Mouse (Mus musculus) midbrain, embryonic 14.5 days (tissue): ENCODE results near the gene Gm42417. TPM values are rescaled to one million over a fixed set of nuclear protein-coding genes. Genes with fewer than 3 reads are reported as not detected.
"Not testable (repeated sequence)": the region's sequence is repeated elsewhere in the genome, so short reads cannot be mapped to it uniquely, and the experiment has no call there.

Experiments used
- ATAC-seq: fragments of 200-750 bp; cut with Nextera tagmentation; 2 replicates; pipeline ENCODE4 v1.8.0; 2017; ENCODE audit warnings: moderate number of reproducible peaks, moderate library complexity; ENCODE audit not compliant: low FRiP score, low TSS enrichment
- DNase-seq: peaks from one replicate; pipeline ENCODE4 v3.0.0-alpha.2; 2015
- H3K27ac ChIP-seq: fragments of 300-500 bp; sonication (generic); replicated peaks from 2 replicates; pipeline ENCODE4 v1.5.1; 2014; ENCODE audit warnings: mild to moderate bottlenecking, low read depth, low read length, moderate library complexity
- H3K27me3 ChIP-seq: fragments of 300-500 bp; sonication (generic); 2 replicates; pipeline ENCODE4 v1.6.1; 2014; ENCODE audit warnings: low read length, control low read depth, mixed read lengths; ENCODE audit not compliant: control insufficient read depth, insufficient read depth
- H3K36me3 ChIP-seq: fragments of 300-500 bp; sonication (generic); 2 replicates; pipeline ENCODE4 v1.6.1; 2014; ENCODE audit warnings: low read length, control low read depth; ENCODE audit not compliant: control insufficient read depth, insufficient read depth
- H3K4me1 ChIP-seq: fragments of 300-500 bp; sonication (generic); 2 replicates; pipeline ENCODE4 v1.6.1; 2014; ENCODE audit warnings: mild to moderate bottlenecking, antibody characterized with exemption, low read length, control low read depth; ENCODE audit not compliant: control insufficient read depth, insufficient read depth
- H3K4me2 ChIP-seq: fragments of 300-500 bp; sonication (generic); 2 replicates; pipeline ENCODE4 v1.6.1; 2014; ENCODE audit warnings: mild to moderate bottlenecking, low read length, moderate library complexity
- H3K4me3 ChIP-seq: fragments of 300-500 bp; sonication (generic); replicated peaks from 2 replicates; pipeline ENCODE4 v1.5.1; 2014; ENCODE audit warnings: low read depth, low read length
- H3K9ac ChIP-seq: fragments of 300-500 bp; sonication (generic); replicated peaks from 2 replicates; pipeline ENCODE4 v1.6.1; 2014; ENCODE audit warnings: mild to moderate bottlenecking, low read length, moderate library complexity
- H3K9me3 ChIP-seq: fragments of 300-500 bp; sonication (generic); 2 replicates; pipeline ENCODE4 v1.6.1; 2016; ENCODE audit warnings: low read length, control low read depth, mixed read lengths; ENCODE audit not compliant: control insufficient read depth
- WGBS: fragments of 180-500 bp; shearing (Covaris S2); extraction: QIAGEN DNeasy Blood & Tissue Kit; methylation state at CpG from one replicate; pipeline ENCODE4 v1.1.7; 2014; 5-methylcytosine and 5-hydroxymethylcytosine counted together
- polyA plus RNA-seq: library from polyadenylated mRNA; unstranded; fragments of >200 nt; fragmentation: Nextera tagmentation; extraction: Ambion mirVana; gene quantifications from 2 replicates; pipeline ENCODE4 v1.2.1, GENCODE M21; 2014

Gm42417 gene
- polyA plus RNA-seq, 1 experiment from 2014 or later: not detected

GRCm38 (mm10) chr1:36545382-36545781 is 6.2 kb upstream of the Gm42417 start:
- Histone ChIP-seq H3K9ac (no peak overlapping the region; the same call in 1 of the 2 replicates), H3K27me3 (no peaks in the 10 kb centered on the region), H3K4me3 (no peak overlapping the region), H3K4me2 (no peak overlapping the region), H3K4me1 (peaks cover 17% of the 10 kb centered on the region), H3K27ac (no peak overlapping the region), H3K36me3 (peaks cover 37% of the 10 kb centered on the region), H3K9me3 (no peaks in the 10 kb centered on the region)
- no peak for DNase-seq
- WGBS: 85% methylated on average over 2 of the region's 2 CpGs
- ATAC-seq: no peak

- Histone ChIP-seq H3K36me3 (peaks cover 35% of the 10 kb centered on the region), H3K27me3 (no peaks in the 10 kb centered on the region), H3K27ac (no peak overlapping the region), H3K9me3 (no peaks in the 10 kb centered on the region), H3K4me3 (no peak overlapping the region), H3K4me2 (no peak overlapping the region), H3K4me1 (peaks cover 12% of the 10 kb centered on the region), H3K9ac (no peak overlapping the region)
- DNase-seq: no peak
- 91% methylated on average over 9 of the region's 9 CpGs for WGBS
- no peak for ATAC-seq
Measured at GRCm38 (mm10) chr1:36542925-36543324, 3.7 kb upstream of the Gm42417 start.

DNA sequence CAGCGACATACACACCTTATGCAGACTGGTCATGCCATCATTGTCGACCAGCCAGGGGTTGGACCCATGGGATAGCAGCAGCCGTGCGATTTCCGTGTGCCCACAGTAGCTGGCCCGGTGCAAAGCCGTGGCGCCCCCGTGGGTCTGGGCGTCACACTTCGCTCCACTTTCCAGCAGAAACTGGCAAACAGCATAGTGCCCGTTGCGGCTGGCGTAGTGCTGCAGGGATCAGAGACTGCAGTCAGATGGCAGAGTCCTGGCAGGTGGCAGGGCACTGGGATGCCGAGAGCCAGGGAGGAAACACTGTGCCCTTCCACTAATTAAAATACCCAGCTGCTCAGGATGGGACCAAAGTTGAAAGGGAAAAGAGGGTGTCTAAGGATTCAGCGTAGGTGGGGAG is 2.6 kb upstream of the Gm42417 start:
- no peak overlapping the region for H3K4me3 ChIP-seq
- DNase-seq (no peak), ATAC-seq (no peak)
- H3K4me2 ChIP-seq: no peak overlapping the region
- peaks cover 7% of the 10 kb centered on the region for H3K4me1 ChIP-seq
- no peak overlapping the region for H3K27ac ChIP-seq
- H3K36me3 ChIP-seq: peaks cover 35% of the 10 kb centered on the region
- 96% methylated on average over 16 of the region's 16 CpGs for WGBS
- no peaks in the 10 kb centered on the region for H3K9me3 ChIP-seq
- no peak overlapping the region for H3K9ac ChIP-seq
- no peaks in the 10 kb centered on the region for H3K27me3 ChIP-seq

GRCm38 (mm10) chr1:36540807-36541206 is 1.6 kb upstream of the Gm42417 start:
- WGBS: 94% methylated on average over 12 of the region's 12 CpGs
- DNase-seq (no peak), ATAC-seq (no peak)
- Histone ChIP-seq H3K9me3 (no peaks in the 10 kb centered on the region), H3K9ac (no peak overlapping the region), H3K27ac (no peak overlapping the region), H3K4me3 (no peak overlapping the region), H3K36me3 (peaks cover 35% of the 10 kb centered on the region), H3K27me3 (no peaks in the 10 kb centered on the region), H3K4me1 (no peaks in the 10 kb centered on the region), H3K4me2 (no peak overlapping the region)

DNA sequence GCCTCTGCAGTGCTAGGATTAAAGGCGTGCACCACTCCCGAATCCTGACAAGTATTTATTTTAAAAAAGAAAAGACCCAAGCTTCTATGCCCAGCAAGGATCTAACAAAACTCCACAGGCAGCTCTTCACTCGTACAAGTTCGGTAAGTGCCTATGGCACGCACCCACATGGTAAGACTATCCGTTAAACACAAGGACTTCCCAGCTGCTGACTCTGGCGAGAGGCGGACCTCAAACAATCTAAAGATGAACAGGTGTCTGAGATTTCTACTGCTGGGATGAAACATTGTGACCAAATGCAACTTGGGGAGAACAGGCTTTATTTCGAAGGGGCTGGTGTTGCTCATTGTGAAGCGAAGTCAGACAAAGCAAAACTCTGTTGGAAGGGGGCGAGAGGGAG is 903 bp upstream of the Gm42417 start:
- H3K9ac ChIP-seq: no peak overlapping the region
- H3K4me3 ChIP-seq: no peak overlapping the region
- H3K4me2 ChIP-seq: no peak overlapping the region
- H3K9me3 ChIP-seq: no peaks in the 10 kb centered on the region
- H3K27ac ChIP-seq: no peak overlapping the region
- no peaks in the 10 kb centered on the region for H3K27me3 ChIP-seq
- no peak for ATAC-seq
- H3K36me3 ChIP-seq: peaks cover 35% of the 10 kb centered on the region
- WGBS: 90% methylated on average over 11 of the region's 11 CpGs
- H3K4me1 ChIP-seq: no peaks in the 10 kb centered on the region
- no peak for DNase-seq

GRCm38 (mm10) chr1:36538727-36539126 is 502 bp downstream of the Gm42417 start:
- DNase-seq (no peak), ATAC-seq (no peak)
- H3K9ac ChIP-seq: no peak overlapping the region
- H3K27ac ChIP-seq: no peak overlapping the region
- WGBS: 83% methylated on average over 4 of the region's 4 CpGs
- no peak overlapping the region for H3K4me3 ChIP-seq
- H3K27me3 ChIP-seq: no peaks in the 10 kb centered on the region
- peaks cover 35% of the 10 kb centered on the region for H3K36me3 ChIP-seq
- no peaks in the 10 kb centered on the region for H3K4me1 ChIP-seq
- H3K4me2 ChIP-seq: no peak overlapping the region
- H3K9me3 ChIP-seq: no peaks in the 10 kb centered on the region

DNA sequence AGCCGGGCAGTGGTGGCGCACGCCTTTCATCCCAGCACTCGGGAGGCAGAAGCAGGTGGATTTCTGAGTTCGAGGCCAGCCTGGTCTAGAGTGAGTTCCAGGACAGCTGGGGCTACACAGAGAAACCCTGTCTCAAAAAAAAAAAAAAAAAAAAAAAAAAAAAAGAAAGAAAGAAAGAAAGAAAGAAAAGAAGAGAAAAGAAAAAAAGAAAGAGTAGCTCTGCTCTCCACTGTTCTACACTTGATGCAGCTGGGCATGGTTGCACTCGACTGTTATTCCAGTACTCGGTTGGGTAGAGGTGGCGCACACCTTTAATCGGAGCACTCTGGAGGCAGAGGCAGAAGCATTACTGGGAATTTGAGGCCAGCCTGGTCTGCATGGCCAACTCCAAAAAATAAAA is 2.4 kb downstream of the Gm42417 start, which contains the start of gene Ankrd23:
Gene Ankrd23, minus strand, starts transcription at position 101 of the 400 bp plus-strand sequence.
- not testable (repeated sequence) for H3K27ac ChIP-seq, H3K4me2 ChIP-seq, H3K4me1 ChIP-seq, ATAC-seq, H3K9ac ChIP-seq, H3K27me3 ChIP-seq, H3K9me3 ChIP-seq, DNase-seq, H3K4me3 ChIP-seq
- WGBS: 96% methylated on average over 9 of the region's 9 CpGs
- H3K36me3 ChIP-seq: peaks cover 30% of the 10 kb centered on the region

DNA sequence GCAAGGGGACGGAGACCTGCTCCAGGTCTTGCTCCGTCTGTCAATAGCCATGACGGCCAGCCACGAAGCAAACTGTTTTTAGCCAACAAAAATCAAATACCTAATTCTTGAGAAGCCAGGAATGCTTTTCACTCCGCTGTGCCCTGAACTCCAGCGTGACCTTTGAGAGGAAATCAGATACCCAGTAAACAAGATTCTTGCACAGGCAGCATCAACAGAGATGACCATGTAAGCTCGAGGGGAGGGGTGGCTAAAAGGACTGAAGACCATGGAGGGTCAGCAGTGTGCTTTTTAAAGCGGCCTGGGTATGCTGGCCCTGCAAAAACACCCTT is 2.9 kb downstream of the Gm42417 start:
- Histone ChIP-seq H3K36me3 (peaks cover 28% of the 10 kb centered on the region), H3K4me3 (no peak overlapping the region), H3K4me1 (no peaks in the 10 kb centered on the region), H3K27ac (no peak overlapping the region), H3K4me2 (no peak overlapping the region), H3K9ac (no peak overlapping the region), H3K27me3 (no peaks in the 10 kb centered on the region), H3K9me3 (no peaks in the 10 kb centered on the region)
- DNase-seq (no peak), ATAC-seq (no peak)
- 91% methylated on average over 8 of the region's 8 CpGs for WGBS

GRCm38 (mm10) chr1:36535477-36536396 is 3.5 kb downstream of the Gm42417 start:
- H3K27me3 ChIP-seq: no peaks in the 10 kb centered on the region
- no peak overlapping the region for H3K4me3 ChIP-seq
- H3K9ac ChIP-seq: no peak overlapping the region
- DNase-seq: no peak
- H3K4me1 ChIP-seq: no peaks in the 10 kb centered on the region
- no peak for ATAC-seq
- no peak overlapping the region for H3K4me2 ChIP-seq
- H3K9me3 ChIP-seq: no peaks in the 10 kb centered on the region
- peaks cover 25% of the 10 kb centered on the region for H3K36me3 ChIP-seq
- H3K27ac ChIP-seq: no peak overlapping the region
- 90% methylated on average over 11 of the region's 11 CpGs for WGBS
